Mouse (Mus musculus): ENCODE measurements around the gene Mlana. TPM values are rescaled to one million over a fixed set of nuclear protein-coding genes. Genes with fewer than 3 reads are reported as not detected.
A peak's percentile ranks its signal among the peaks of the same experiment; 100 is the strongest.

Mlana gene
- polyA plus RNA-seq, 1 experiment from 2014 or later, result 0.50 TPM

DNA sequence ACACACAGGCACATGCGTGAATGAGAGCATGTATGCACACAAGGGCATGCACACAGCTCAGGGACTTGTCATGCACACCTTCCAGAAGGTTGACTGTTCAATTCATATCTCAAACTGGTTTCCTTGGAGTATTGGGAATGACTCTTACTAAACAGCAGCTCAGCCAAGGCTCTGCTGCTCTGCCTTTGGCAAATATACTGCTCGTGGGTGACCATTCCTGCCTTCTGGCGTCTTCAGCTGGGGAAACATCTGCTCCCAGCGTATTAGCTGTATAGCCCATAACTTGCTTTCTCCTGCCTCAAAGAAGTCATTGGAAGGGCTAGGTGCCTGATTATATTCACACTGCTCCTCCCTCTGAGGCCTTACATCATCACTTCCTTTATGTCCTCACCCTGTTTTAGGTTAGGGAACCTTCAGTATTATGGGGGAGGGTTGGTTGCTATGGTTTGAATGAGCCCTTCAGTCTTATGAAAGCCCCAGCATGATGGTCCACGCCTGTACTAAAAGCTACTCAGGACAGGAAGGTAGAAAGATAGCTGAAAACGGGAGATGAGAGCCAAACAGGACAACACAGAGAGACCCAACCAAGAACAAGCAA is 19.3 kb upstream of the Mlana start:
- Histone ChIP-seq H3K27me3 (replicated peaks; ENCODE audit: low read depth, poor library complexity, severe bottlenecking) (no peaks in the 10 kb centered on the region), H3K36me3 (replicated peaks) (no peaks in the 10 kb centered on the region), H3K4me3 (no peak overlapping the region), H3K27ac (replicated peaks) (no peak overlapping the region), H3K4me1 (peaks cover 6% of the 10 kb centered on the region; the same call in 1 of the 2 replicates), H3K9me3 (no peaks in the 10 kb centered on the region)
- DNase-seq (ENCODE audit: low spot score), result no peak
- 88% methylated on average over 6 of the region's 6 CpGs for WGBS

DNA sequence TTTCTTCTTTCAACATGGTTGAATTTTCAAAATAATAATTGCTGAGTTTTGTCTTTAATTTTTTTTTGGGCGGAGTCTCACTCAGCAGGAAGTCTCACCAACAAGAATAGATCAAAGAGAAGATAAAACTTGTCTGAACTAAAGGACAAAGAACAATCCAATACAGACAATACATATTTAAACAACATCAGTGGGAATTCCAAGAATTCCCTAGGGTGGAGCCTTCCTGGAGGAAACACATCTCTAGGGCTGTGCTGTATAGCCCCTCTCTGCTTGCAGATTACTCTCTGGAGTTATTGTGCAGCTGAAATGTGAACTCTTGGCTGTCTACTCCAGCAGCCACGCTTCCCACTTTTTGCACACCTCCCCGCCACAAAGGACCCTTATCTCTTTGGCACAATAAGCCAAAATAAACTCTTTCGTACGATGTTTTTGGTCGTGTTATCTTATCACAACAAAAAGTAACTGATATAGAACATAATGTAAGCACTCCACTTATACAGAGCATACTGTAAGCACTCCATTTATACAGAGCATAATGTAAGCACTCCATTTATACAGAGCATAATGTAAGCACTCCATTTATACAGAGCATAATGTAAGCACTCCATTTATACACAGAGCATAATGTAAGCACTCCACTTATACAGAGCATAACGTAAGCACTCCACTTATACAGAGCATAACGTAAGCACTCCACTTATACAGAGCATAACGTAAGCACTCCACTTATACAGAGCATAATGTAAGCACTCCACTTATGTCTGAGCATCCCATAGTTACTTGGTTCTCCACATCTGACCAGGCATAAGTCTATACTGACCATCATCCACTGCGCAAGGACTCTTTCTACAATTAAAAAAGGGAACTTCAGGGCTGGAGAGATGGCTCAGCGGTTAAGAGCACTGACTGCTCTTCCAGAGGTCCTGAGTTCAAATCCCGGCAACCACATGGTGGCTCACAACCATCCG is 17.2 kb upstream of the Mlana start:
- 89% methylated on average over 13 of the region's 13 CpGs for WGBS
- Histone ChIP-seq H3K36me3 (replicated peaks) (no peaks in the 10 kb centered on the region), H3K9me3 (peaks cover 9% of the 10 kb centered on the region; the same call in 1 of the 2 replicates), H3K27me3 (replicated peaks; ENCODE audit: low read depth, poor library complexity, severe bottlenecking) (no peaks in the 10 kb centered on the region), H3K27ac (replicated peaks) (no peak overlapping the region), H3K4me1 (peaks cover 3% of the 10 kb centered on the region; the same call in 1 of the 2 replicates), H3K4me3 (no peak overlapping the region)
- no peak for DNase-seq (ENCODE audit: low spot score)

DNA sequence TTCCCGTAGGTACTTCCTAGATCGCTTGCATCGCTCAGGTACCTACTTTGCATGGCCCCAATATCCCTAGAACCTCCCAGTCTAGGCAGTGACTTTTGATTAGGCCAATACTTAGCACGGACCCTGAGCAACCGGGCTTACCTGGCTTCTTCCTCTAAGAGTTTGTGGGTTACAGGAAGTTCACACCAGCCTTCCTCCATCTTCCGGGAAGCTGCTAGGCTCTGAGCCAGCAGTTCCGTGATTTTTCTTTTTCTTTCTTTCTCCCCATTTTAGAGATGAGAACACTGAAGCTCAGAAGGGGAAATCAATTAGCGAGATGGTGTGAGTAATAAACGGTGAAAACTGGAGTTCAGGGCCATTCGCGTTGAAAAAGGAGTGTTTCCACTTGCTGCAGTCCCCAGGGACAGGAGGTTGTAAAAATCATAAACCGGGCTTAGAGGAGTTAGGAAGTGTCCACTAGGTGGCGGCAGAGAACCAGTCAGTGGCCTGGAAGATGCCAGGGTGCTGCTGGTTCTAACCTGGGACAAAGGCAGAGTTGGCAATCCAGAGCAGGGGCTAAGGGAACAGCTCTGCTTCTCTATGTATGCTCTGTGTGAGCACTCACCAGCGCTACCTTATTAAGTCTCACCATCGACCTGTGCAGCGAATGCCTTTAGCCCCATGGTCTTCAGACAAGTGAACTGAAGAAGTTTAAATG is 13.6 kb upstream of the Mlana start:
- no peak overlapping the region for H3K27ac ChIP-seq (replicated peaks)
- no peak overlapping the region for H3K4me3 ChIP-seq
- no peaks in the 10 kb centered on the region for H3K27me3 ChIP-seq (replicated peaks; ENCODE audit: low read depth, poor library complexity, severe bottlenecking)
- peaks cover 9% of the 10 kb centered on the region; the same call in 1 of the 2 replicates for H3K9me3 ChIP-seq
- no peaks in the 10 kb centered on the region for H3K36me3 ChIP-seq (replicated peaks)
- peak; percentile 78 for DNase-seq (ENCODE audit: low spot score)
- H3K4me1 ChIP-seq, result no peaks in the 10 kb centered on the region
- 53% methylated on average over 16 of the region's 16 CpGs for WGBS

DNA sequence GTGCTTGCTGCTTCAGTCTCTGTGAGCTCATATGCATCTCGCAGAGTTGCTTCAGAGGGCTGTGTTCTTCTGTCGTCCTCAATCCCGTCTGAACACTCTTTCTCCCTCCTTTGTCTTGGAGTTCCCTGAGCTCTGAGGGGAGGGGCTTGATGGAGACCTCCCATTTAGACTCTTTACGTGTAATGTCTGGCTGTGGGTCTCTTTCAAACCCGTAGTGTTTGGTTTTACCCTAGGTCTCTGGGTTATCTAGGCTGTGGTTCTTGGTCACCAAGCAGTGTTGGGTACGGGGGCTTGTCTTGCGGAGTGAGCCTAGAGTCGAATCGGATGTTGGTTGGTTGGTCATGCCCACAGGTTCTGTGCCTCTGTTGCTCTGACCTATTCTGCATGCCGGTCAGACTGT is 2.6 kb upstream of the Mlana start:
- Histone ChIP-seq H3K27me3 (replicated peaks; ENCODE audit: low read depth, poor library complexity, severe bottlenecking) (no peaks in the 10 kb centered on the region), H3K27ac (replicated peaks) (no peak overlapping the region), H3K4me3 (no peak overlapping the region), H3K9me3 (no peaks in the 10 kb centered on the region; the same call in 1 of the 2 replicates), H3K4me1 (peaks cover 12% of the 10 kb centered on the region), H3K36me3 (replicated peaks) (no peaks in the 10 kb centered on the region)
- DNase-seq (ENCODE audit: low spot score), result no peak
- WGBS, result 90% methylated on average over 10 of the region's 10 CpGs

- H3K4me3 ChIP-seq, result no peak overlapping the region
- H3K36me3 ChIP-seq (replicated peaks), result no peaks in the 10 kb centered on the region
- no peak for DNase-seq (ENCODE audit: low spot score)
- 93% methylated on average over 4 of the region's 4 CpGs for WGBS
- no peaks in the 10 kb centered on the region for H3K27me3 ChIP-seq (replicated peaks; ENCODE audit: low read depth, poor library complexity, severe bottlenecking)
- H3K27ac ChIP-seq (replicated peaks), result no peak overlapping the region
- peaks cover 14% of the 10 kb centered on the region for H3K4me1 ChIP-seq
- H3K9me3 ChIP-seq, result no peaks in the 10 kb centered on the region; the same call in 1 of the 2 replicates
These were observed 1.3 kb upstream of the Mlana start for GRCm38 (mm10) chr19:29696309-29696708.

GRCm38 (mm10) chr19:29696840-29697239 is 784 bp upstream of the Mlana start:
- no peaks in the 10 kb centered on the region for H3K36me3 ChIP-seq (replicated peaks)
- no peak for DNase-seq (ENCODE audit: low spot score)
- no peak overlapping the region for H3K4me3 ChIP-seq

DNA sequence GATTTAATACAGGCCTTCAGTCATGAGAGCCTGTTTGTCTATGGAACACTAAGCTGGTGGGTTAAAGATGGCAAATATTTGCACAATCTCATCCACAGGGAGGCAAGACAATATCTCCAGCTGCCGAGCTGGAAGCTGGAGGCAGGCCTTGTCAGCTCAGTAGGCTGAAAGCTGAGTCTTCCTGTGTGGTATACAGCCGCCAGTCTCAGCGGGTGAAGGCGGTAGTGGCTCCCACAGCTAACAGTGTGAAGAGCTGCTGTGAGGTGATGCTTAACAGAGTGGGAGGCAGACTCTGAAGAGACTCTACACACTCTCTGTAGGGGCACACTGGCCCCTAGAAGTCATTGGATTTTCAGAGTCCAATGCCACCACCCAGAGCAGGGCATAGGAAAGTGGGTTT is 4.1 kb downstream of the Mlana start:
- H3K27ac ChIP-seq (replicated peaks), result no peak overlapping the region
- H3K9me3 ChIP-seq, result no peaks in the 10 kb centered on the region
- H3K4me3 ChIP-seq, result no peak overlapping the region
- peaks cover 27% of the 10 kb centered on the region for H3K4me1 ChIP-seq
- H3K36me3 ChIP-seq (replicated peaks), result no peaks in the 10 kb centered on the region
- no peaks in the 10 kb centered on the region for H3K27me3 ChIP-seq (replicated peaks; ENCODE audit: low read depth, poor library complexity, severe bottlenecking)
- WGBS, result 79% methylated on average over 4 of the region's 4 CpGs
- DNase-seq (ENCODE audit: low spot score), result no peak

More at GRCm38 (mm10) chr19:29696840-29697239, 784 bp upstream of the Mlana start:
- peaks cover 14% of the 10 kb centered on the region for H3K4me1 ChIP-seq
- no peaks in the 10 kb centered on the region for H3K27me3 ChIP-seq (replicated peaks; ENCODE audit: low read depth, poor library complexity, severe bottlenecking)
- H3K27ac ChIP-seq (replicated peaks), result no peak overlapping the region
- H3K9me3 ChIP-seq, result no peaks in the 10 kb centered on the region; the same call in 1 of the 2 replicates

DNA sequence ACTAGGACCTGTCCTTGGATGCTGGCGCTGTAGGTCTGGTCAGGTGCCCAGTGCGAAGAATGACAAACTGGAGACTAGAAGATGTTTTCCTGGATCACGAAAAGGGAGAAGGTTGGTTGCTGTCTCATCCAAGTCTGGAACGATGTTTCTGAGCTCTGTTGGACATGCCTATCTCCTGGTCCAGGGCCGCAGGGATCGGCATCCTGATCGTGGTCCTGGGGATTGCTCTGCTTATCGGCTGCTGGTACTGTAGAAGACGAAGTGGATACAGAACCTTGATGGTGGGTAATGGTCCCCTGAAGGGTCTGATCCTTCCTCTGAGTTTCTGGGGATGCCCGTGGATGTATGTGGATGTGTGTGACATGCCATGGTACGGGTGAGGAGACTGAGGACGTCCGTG is 6.8 kb downstream of the Mlana start:
- Histone ChIP-seq H3K27me3 (replicated peaks; ENCODE audit: low read depth, poor library complexity, severe bottlenecking) (no peaks in the 10 kb centered on the region), H3K27ac (replicated peaks) (no peak overlapping the region), H3K36me3 (replicated peaks) (no peaks in the 10 kb centered on the region), H3K9me3 (no peaks in the 10 kb centered on the region), H3K4me3 (no peak overlapping the region), H3K4me1 (peaks cover 16% of the 10 kb centered on the region)
- no peak for DNase-seq (ENCODE audit: low spot score)
- WGBS, result 95% methylated on average over 13 of the region's 13 CpGs

DNA sequence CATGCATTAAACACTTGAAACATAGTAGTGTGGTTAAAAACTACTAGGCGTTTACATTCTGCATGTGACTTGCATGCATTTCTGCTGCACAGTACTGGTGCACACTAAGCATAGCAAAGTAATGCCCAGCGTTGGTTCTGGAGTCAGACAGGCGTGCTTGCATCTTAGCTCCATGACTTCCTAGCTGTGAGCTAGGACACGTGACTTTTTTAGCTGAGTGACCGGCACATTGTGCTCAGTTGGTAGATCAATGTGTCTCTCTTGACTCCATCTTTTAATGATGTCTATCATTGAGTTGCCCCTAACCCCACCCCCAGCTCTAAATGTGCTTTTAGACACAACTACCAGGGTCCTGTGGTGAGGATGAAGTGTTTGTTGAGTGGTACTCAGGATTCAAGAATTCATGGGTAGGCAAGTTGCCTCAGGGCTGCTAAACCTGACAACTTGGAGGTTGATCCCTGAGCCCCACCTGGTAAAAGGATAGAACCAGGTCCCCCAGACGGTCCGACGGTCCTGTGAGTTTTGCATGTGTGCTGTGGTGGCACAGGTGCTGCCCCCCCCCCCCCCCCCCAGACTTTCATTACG is 9.8 kb downstream of the Mlana start:
- H3K27me3 ChIP-seq (replicated peaks; ENCODE audit: low read depth, poor library complexity, severe bottlenecking), result no peaks in the 10 kb centered on the region
- H3K9me3 ChIP-seq, result no peaks in the 10 kb centered on the region
- DNase-seq (ENCODE audit: low spot score), result no peak
- no peak overlapping the region for H3K27ac ChIP-seq (replicated peaks)
- 88% methylated on average over 9 of the region's 9 CpGs for WGBS
- no peaks in the 10 kb centered on the region for H3K36me3 ChIP-seq (replicated peaks)
- H3K4me1 ChIP-seq, result peaks cover 13% of the 10 kb centered on the region
- H3K4me3 ChIP-seq, result no peak overlapping the region

- DNase-seq (ENCODE audit: low spot score), result no peak
- Histone ChIP-seq H3K27me3 (replicated peaks; ENCODE audit: low read depth, poor library complexity, severe bottlenecking) (no peaks in the 10 kb centered on the region), H3K9me3 (no peaks in the 10 kb centered on the region), H3K4me3 (no peak overlapping the region), H3K4me1 (peaks cover 8% of the 10 kb centered on the region), H3K27ac (replicated peaks) (no peak overlapping the region), H3K36me3 (replicated peaks) (no peaks in the 10 kb centered on the region)
- WGBS, result 67% methylated on average over 14 of the region's 14 CpGs
These were observed 10.4 kb downstream of the Mlana start for GRCm38 (mm10) chr19:29708003-29708402.

DNA sequence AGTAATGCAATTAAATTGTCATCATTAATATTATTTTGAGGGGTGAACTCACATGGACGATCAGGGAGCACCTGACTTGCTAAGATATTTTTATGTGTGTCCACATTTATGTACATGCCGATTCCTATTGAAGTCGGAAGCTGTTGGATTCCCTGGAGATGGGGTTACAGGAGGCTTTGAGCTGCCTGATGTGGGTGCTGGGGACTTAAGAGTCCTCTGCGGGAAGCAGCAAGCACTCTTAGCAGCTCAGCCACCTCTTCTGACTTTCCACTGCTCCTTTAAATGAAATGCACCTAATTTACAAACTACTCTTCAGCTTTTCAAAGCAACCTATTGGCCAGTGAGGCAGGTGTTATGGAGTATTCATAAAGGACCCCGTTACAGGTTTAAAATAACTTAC is 10.8 kb downstream of the Mlana start:
- WGBS, result 77% methylated on average over 5 of the region's 5 CpGs

GRCm38 (mm10) chr19:29709461-29709860 is 11.8 kb downstream of the Mlana start:
- no peaks in the 10 kb centered on the region for H3K36me3 ChIP-seq (replicated peaks)
- no peak for DNase-seq (ENCODE audit: low spot score)
- H3K4me1 ChIP-seq, result no peaks in the 10 kb centered on the region
- H3K4me3 ChIP-seq, result no peak overlapping the region
- no peak overlapping the region for H3K27ac ChIP-seq (replicated peaks)
- no peaks in the 10 kb centered on the region for H3K27me3 ChIP-seq (replicated peaks; ENCODE audit: low read depth, poor library complexity, severe bottlenecking)
- no peaks in the 10 kb centered on the region for H3K9me3 ChIP-seq
- 75% methylated on average over 3 of the region's 3 CpGs for WGBS

More for the DNA sequence above, 10.8 kb downstream of the Mlana start:
- Histone ChIP-seq H3K27ac (replicated peaks) (no peak overlapping the region), H3K9me3 (no peaks in the 10 kb centered on the region), H3K4me3 (no peak overlapping the region), H3K36me3 (replicated peaks) (no peaks in the 10 kb centered on the region), H3K4me1 (peaks cover 3% of the 10 kb centered on the region; the same call in 1 of the 2 replicates), H3K27me3 (replicated peaks; ENCODE audit: low read depth, poor library complexity, severe bottlenecking) (no peaks in the 10 kb centered on the region)
- no peak for DNase-seq (ENCODE audit: low spot score)

All from embryonic facial prominence, embryonic 10.5 days (tissue).